Mouse (Mus musculus): ENCODE data around the gene Brd7.

DNA sequence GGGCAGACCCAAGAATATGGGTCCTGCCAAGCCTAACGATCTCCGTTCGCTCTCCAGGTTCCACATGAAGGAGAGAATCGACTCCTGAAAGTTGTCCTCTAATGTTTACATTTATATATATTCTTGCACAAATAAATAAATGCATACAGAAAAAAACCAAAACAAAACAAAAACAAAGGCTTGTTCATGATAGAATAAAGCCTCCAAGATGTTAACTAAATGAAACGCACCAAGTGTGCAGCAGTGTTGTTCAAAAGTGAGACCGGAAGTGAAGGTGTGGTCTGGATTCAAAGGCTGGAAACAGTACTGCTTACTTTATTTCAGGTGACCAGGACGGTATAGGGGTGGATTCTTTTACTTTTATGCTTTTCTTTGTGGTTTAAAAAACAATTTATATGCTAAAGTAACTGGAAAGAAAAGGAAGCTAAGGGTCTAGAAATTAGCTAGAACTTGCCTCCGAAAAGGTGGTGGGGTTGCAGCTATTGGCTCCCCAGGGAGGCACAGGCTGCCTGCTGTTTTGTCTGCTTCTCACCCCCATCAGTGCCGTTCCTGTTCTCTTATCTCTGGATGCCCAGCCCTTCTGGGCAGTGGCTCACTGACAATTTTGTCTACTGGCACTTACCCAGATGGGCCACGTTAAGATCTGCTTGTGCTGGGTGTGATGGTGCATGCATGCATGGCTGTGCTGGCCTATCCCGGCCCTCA is 604 bp upstream of the Brd7 start:
- TF ChIP-seq CTCF (IDR thresholded peaks at IDR 0.05; ENCODE audit: low read depth): no peak
- peak; percentile 83 for TF ChIP-seq EP300 (IDR thresholded peaks at IDR 0.05; ENCODE audit: low read depth)
